Mouse (Mus musculus): ENCODE data around the gene Ftl1.

- TF ChIP-seq CTCF (IDR thresholded peaks at IDR 0.05; ENCODE audit: control insufficient read depth, insufficient read depth, low read length) (no peak), POLR2A (IDR thresholded peaks at IDR 0.05; ENCODE audit: borderline replicate concordance, control insufficient read depth, low read depth, low read length) (no peak)
Observed at GRCm38 (mm10) chr7:45419859-45420614, 39.6 kb downstream of the Ftl1 start.
